Mouse (Mus musculus) C2C12 (cell line): ENCODE measurements around the gene Mitf.

ENCODE experiments used
- CEBPB ChIP-seq: IDR thresholded peaks from one replicate; pipeline ENCODE4 v1.6.1; 2011; ENCODE audit warnings: low read depth, mild to moderate bottlenecking, control low read depth, moderate library complexity
- CTCF ChIP-seq: IDR thresholded peaks from one replicate; pipeline ENCODE4 v1.5.1; 2011; ENCODE audit not compliant: control insufficient read depth, insufficient read depth, insufficient read length
- MAX ChIP-seq: IDR thresholded peaks from one replicate; pipeline ENCODE4 v1.6.1; 2011; ENCODE audit warnings: mild to moderate bottlenecking, control low read depth
- MYOD1 ChIP-seq: IDR thresholded peaks from one replicate; pipeline ENCODE4 v1.6.1; 2011; ENCODE audit warnings: low read depth; ENCODE audit not compliant: control insufficient read depth, insufficient read length
- USF1 ChIP-seq: IDR thresholded peaks from one replicate; pipeline ENCODE4 v1.6.1; 2011; ENCODE audit warnings: low read depth, mild to moderate bottlenecking, control low read depth, moderate library complexity

- TF ChIP-seq CTCF (no peak), MAX (no peak), CEBPB (no peak), USF1 (no peak), MYOD1 (no peak)
Observed at GRCm38 (mm10) chr6:98064926-98065325, 258.1 kb downstream of the Mitf start.
